Mouse (Mus musculus) lung, adult 18-20 months (tissue): Measurements from ENCODE around the gene Spty2d1.

Source experiments
- DNase-seq, 2 experiments: peaks; one replicate each; pipeline ENCODE4 v3.0.0; 2022; ENCODE audit warnings: mixed read lengths in 2 of 2

Spty2d1 gene

GRCm38 (mm10) chr7:46986646-46987045 is 21.6 kb downstream of the Spty2d1 start:
- DNase-seq, result peak in 1 of 2 experiments; percentile 31

- peak; percentile 53 to 63 for DNase-seq
Measured at GRCm38 (mm10) chr7:46985718-46986505, 22.3 kb downstream of the Spty2d1 start.

GRCm38 (mm10) chr7:46983280-46983679 is 24.9 kb downstream of the Spty2d1 start, which contains the start of gene Gm9999:
TSS of gene Gm9999 (plus strand) at chr7:46983580.
- no peak for DNase-seq

GRCm38 (mm10) chr7:46975456-46975855 is 32.8 kb downstream of the Spty2d1 start:
- DNase-seq, result no peak

- no peak for DNase-seq
Measured at GRCm38 (mm10) chr7:46974648-46975047, 33.6 kb downstream of the Spty2d1 start.

GRCm38 (mm10) chr7:46969898-46970297 is 38.3 kb downstream of the Spty2d1 start:
- no peak for DNase-seq

GRCm38 (mm10) chr7:46964070-46964469 is 44.1 kb downstream of the Spty2d1 start:
- DNase-seq, result no peak

GRCm38 (mm10) chr7:46962806-46963618 is 45.2 kb downstream of the Spty2d1 start:
- peak; percentile 57 to 72 for DNase-seq

- DNase-seq, result peak in 1 of 2 experiments; percentile 7
Measured at GRCm38 (mm10) chr7:46962132-46962531, 46.1 kb downstream of the Spty2d1 start.

GRCm38 (mm10) chr7:46960991-46961390 is 47.2 kb downstream of the Spty2d1 start:
- no peak for DNase-seq

- DNase-seq, result no peak
Measured at GRCm38 (mm10) chr7:46958853-46959252, 49.4 kb downstream of the Spty2d1 start.

GRCm38 (mm10) chr7:46957831-46958691 is 50.1 kb downstream of the Spty2d1 start, which contains the start of gene Uevld:
TSS of gene Uevld (minus strand) at chr7:46958527.
- peak; percentile 95 to 97 for DNase-seq
